Comparison of ENCODE assay signal across 10 mouse cellular contexts in the genomic region with DNA sequence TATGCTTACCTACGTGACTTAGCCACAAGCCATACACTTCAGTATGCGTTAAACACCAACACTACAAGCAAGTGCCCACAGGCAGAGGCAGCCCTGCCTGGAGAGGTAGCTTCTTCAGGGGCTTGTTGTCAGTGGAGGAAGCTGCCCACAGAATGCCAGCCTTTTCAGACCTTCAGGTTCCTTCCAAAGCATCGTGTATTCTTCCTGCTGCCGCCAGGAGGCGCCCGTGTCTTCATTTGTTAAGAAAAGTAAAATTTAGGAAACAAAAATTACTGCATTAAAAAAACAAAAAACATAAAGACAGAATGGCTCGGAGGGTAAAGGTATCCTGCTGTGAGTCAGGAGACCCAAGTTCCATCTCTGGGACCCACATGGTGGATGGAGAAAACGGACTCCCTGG. TPM values are rescaled to one million over a fixed set of nuclear protein-coding genes. Genes with fewer than 3 reads are reported as not detected.
DNase-seq lines count a peak whose midpoint lies in the region; ATAC-seq and TF ChIP-seq lines count a peak whose summit lies in the region.
"Had no signal": no experiment of that assay in that cellular context is flagged by ENCODE, and none has a peak within 500 bp of the region (broad histone marks: within the 10 kb centered on the region; RNA-seq: fewer than 3 reads in every experiment).

No protein-coding gene starts in this region.

- TF ChIP-seq CTCF in bone marrow, adult 2 months (IDR thresholded peaks at IDR 0.05; ENCODE audit: control insufficient read depth, insufficient read depth, low read length), result peak; percentile 55

- no peak overlapping the region for H3K4me3 ChIP-seq in bone marrow, adult 2 months (replicated peaks; ENCODE audit: control insufficient read depth, low read depth, low read length)
- H3K4me3 ChIP-seq: embryonic facial prominence, embryonic 12.5 days; limb, embryonic 13.5 days had no signal

- WGBS in bone marrow, adult 2 months, result 23% methylated on average over 8 of the region's 8 CpGs

- no peak for TF ChIP-seq POLR2A in bone marrow, adult 2 months (IDR thresholded peaks at IDR 0.05; ENCODE audit: borderline replicate concordance, control insufficient read depth, low read depth, low read length)

- intact Hi-C loops in left cerebral cortex, postnatal 36 days (cut with DNase I), result loop anchor here (1.0 to 10.0 kb wide), 2 partner anchors 66 to 273 kb away; no protein-coding TSS in a partner anchor

- ATAC-seq in frontal cortex, adult (ENCODE audit: low TSS enrichment), result no peak

- peak; percentile 45 to 53 for DNase-seq in frontal cortex, postnatal 36 days (ENCODE audit: low spot score in 2 of 2)
- peak; percentile 20 for DNase-seq in ovary, postnatal 14 days (ENCODE audit: low spot score)
- DNase-seq in ovary, postnatal 10 days (ENCODE audit: low spot score), result no peak
- DNase-seq in embryo, embryonic 9.5 days (ENCODE audit: extremely low spot score), result peak; percentile 48
- DNase-seq in left cerebral cortex, postnatal 36 days (ENCODE audit: low spot score in 2 of 2), result peak; percentile 46 to 47
- DNase-seq in right cerebral cortex, postnatal 25 days, result peak; percentile 45

- H3K4me1 ChIP-seq in bone marrow, adult 2 months (ENCODE audit: control insufficient read depth, insufficient read depth, low read length), result no peaks in the 10 kb centered on the region
- H3K4me1 ChIP-seq: embryonic facial prominence, embryonic 12.5 days; limb, embryonic 13.5 days had no signal

- H3K27ac ChIP-seq in bone marrow, adult 2 months (ENCODE audit: control insufficient read depth, insufficient read depth, low read depth, low read length, poor library complexity), result no peak overlapping the region
- H3K27ac ChIP-seq: embryonic facial prominence, embryonic 12.5 days; limb, embryonic 13.5 days had no signal

RNA-seq across cellular contexts. Expression of a gene that starts 21.5 kb away (rescaled TPM):
- 9.4 and 27.9 TPM in 2 replicates for polyA plus RNA-seq in bone marrow, adult 2 months (2011; ENCODE audit: insufficient read depth, insufficient read length, low replicate concordance, missing spikeins)
- total RNA-seq in left cerebral cortex, postnatal 36 days (2021), result 10 to 100 TPM; 23.1 to 28.2 TPM

RNA-seq across cellular contexts. Expression of a gene that starts 34.6 kb away (rescaled TPM):
- 11.1 and 26.0 TPM in 2 replicates for polyA plus RNA-seq in bone marrow, adult 2 months (2011; ENCODE audit: insufficient read depth, insufficient read length, low replicate concordance, missing spikeins)
- total RNA-seq in left cerebral cortex, postnatal 36 days (2021), result 10 to 100 TPM; 14.4 to 15.9 TPM

RNA-seq across cellular contexts. Expression of a gene that starts 42.2 kb away (rescaled TPM):
- polyA plus RNA-seq in bone marrow, adult 2 months (2011; ENCODE audit: insufficient read depth, insufficient read length, low replicate concordance, missing spikeins), result 101 and 196 TPM in 2 replicates
- 100 to 1,000 TPM; 113 to 146 TPM for total RNA-seq in left cerebral cortex, postnatal 36 days (2021)

RNA-seq across cellular contexts. Expression of a gene that starts 54.8 kb away (rescaled TPM):
- polyA plus RNA-seq in bone marrow, adult 2 months (2011; ENCODE audit: insufficient read depth, insufficient read length, low replicate concordance, missing spikeins), result 2.0 and 4.0 TPM in 2 replicates
- total RNA-seq in left cerebral cortex, postnatal 36 days (2021), result 10 to 100 TPM; 12.5 to 16.9 TPM
